Mouse (Mus musculus): ENCODE results near the gene Atp5s. TPM values are rescaled to one million over a fixed set of nuclear protein-coding genes. Genes with fewer than 3 reads are reported as not detected.

Gene Atp5s
- total RNA-seq, 2 experiments from 2014 or later = 13.6 to 20.9 TPM

GRCm38 (mm10) chr12:69777957-69778356 is 53.2 kb downstream of the Atp5s start:
- no peak for DNase-seq

DNA sequence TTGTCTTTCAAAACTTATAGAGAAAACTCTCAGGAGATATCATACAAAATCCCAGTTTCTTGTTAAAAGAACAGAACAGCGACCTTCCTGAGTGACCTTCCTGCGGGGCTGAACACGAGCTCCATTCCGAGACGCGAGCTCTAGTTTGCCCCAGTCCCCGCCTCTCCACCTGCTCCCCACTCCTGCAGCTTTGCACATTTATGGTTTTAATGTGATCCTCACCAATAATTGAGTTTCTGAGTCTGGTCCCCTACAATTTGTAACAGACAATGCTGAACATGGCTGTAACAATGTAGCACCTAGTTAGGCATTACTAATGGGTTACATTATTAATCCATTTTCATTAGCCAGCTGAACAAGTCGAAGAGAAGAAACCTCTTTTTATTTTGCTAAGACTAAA is 56.7 kb downstream of the Atp5s start:
- DNase-seq = peak in 1 of 2 experiments; percentile 19

- DNase-seq = peak; percentile 89
Measured at GRCm38 (mm10) chr12:69781935-69782650, 57.3 kb downstream of the Atp5s start.

- DNase-seq = no peak
Measured at GRCm38 (mm10) chr12:69783247-69784025, 58.7 kb downstream of the Atp5s start.

- no peak for DNase-seq
Measured at GRCm38 (mm10) chr12:69785471-69785870, 60.7 kb downstream of the Atp5s start.

DNA sequence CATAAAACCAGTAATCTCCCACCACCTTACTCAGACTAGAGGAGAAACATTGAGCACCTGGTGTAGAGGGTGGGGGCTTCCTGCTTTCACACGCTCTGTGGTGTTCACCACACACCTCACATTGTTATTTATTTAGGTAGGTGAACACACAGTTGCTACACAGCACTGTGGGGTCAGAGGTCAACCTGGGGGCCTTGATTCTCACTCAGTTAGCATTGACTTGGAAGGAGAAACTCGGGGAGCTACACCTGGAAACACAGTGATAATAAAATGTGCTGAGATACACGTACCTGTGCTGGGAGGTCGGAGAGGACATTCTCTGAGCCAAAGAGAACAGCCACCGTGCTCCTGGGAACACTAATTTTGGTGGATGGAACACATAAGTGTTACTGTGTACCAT is 63.6 kb downstream of the Atp5s start:
- no peak for DNase-seq

GRCm38 (mm10) chr12:69789766-69790529 is 65.2 kb downstream of the Atp5s start:
- DNase-seq = no peak

- peak; percentile 82 to 90 for DNase-seq
Measured at GRCm38 (mm10) chr12:69790530-69791505, 66.1 kb downstream of the Atp5s start, which contains the start of gene Cdkl1. TSS of gene Cdkl1 (minus strand) at chr12:69791267.

Small RNA genes within 50 kb of the gene (microRNA-seq; reads per million reads assigned to microRNA genes)
- gene Mir681 = not detected

Other genes starting within 250 kb of the Atp5s start
- 10 to 100 TPM; 11.5 to 14.9 TPM for gene Vcpkmt, start 141.9 kb upstream of the Atp5s start, total RNA-seq (2021)
- 10 to 100 TPM; 41.7 to 46.9 TPM for gene Sos2, start 43.1 kb upstream of the Atp5s start, total RNA-seq (2021)
- gene L2hgdh, start 77 bp upstream of the Atp5s start, total RNA-seq (2021) = 10 to 100 TPM; 22.7 to 26.4 TPM
- 1 to 10 TPM; 1.2 to 1.4 TPM for gene Cdkl1, start 66.3 kb downstream of the Atp5s start, total RNA-seq (2021)
- gene Atl1, start 167.7 kb downstream of the Atp5s start, total RNA-seq (2021) = 1 to 10 TPM; 4.1 to 5.1 TPM
- gene Map4k5, start 168.2 kb downstream of the Atp5s start, total RNA-seq (2021) = 10 to 100 TPM; 31.4 to 34.5 TPM